Mouse (Mus musculus): ENCODE measurements around the gene Tmod1. TPM values are rescaled to one million over a fixed set of nuclear protein-coding genes. Genes with fewer than 3 reads are reported as not detected.

Tmod1 gene
- polyA plus RNA-seq, 1 experiment from 2014 or later, result 0.85 TPM

GRCm38 (mm10) chr4:46064961-46065360, 26.2 kb downstream of the Tmod1 start:
- H3K9ac ChIP-seq (ENCODE audit: low read depth, low read length), result no peak overlapping the region
- WGBS, result 75% methylated on average over 3 of the region's 3 CpGs
- no peaks in the 10 kb centered on the region for H3K9me3 ChIP-seq (replicated peaks; ENCODE audit: control insufficient read depth, low read length, poor library complexity, severe bottlenecking)
- H3K4me3 ChIP-seq (ENCODE audit: low read depth, low read length), result no peak overlapping the region
- H3K4me1 ChIP-seq (ENCODE audit: control insufficient read depth, insufficient read depth, low read length), result no peaks in the 10 kb centered on the region
- no peak overlapping the region for H3K27ac ChIP-seq (ENCODE audit: low read length)
- no peak for ATAC-seq
- H3K4me2 ChIP-seq (ENCODE audit: low read length), result no peak overlapping the region
- no peaks in the 10 kb centered on the region for H3K36me3 ChIP-seq (ENCODE audit: control insufficient read depth, insufficient read depth, low read length)
- H3K27me3 ChIP-seq (ENCODE audit: control insufficient read depth, insufficient read depth, low read depth, low read length), result no peaks in the 10 kb centered on the region

DNA sequence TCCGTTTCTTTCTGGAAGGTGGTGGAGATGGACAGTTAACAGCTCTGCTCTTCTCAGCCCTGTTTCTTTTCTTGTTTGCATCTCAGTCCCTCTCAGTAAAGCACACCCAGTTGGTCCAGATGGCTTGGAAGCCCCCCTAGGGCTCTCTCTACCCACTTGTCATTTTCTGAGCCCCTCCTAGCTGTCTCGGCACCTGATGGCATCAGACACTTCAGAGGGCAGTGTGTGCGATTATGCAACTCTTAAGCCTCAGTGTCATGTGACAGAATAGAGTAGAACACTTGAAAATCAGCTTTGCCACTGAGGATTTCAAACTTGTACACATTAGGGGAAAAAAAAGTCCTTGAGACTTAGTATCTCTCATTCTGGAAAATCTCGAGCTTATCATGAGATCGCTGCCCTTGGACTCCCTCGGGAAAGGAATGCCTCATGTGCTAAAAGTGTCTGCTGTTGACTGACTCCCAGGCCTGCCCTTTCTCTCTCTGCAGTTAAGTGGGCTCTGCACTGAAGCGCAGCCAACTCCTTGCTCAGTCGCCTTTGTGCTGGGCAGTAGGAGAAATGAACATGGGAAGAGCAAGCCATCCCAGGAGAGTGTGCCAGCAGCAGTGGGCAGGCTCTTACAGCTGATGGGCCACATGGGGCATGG, 27.1 kb downstream of the Tmod1 start:
- no peaks in the 10 kb centered on the region for H3K36me3 ChIP-seq (ENCODE audit: control insufficient read depth, insufficient read depth, low read length)
- H3K9ac ChIP-seq (ENCODE audit: low read depth, low read length), result no peak overlapping the region
- WGBS, result 63% methylated on average over 8 of the region's 8 CpGs
- H3K27ac ChIP-seq (ENCODE audit: low read length), result no peak overlapping the region
- ATAC-seq, result no peak
- no peak overlapping the region for H3K4me2 ChIP-seq (ENCODE audit: low read length)
- no peaks in the 10 kb centered on the region for H3K9me3 ChIP-seq (replicated peaks; ENCODE audit: control insufficient read depth, low read length, poor library complexity, severe bottlenecking)
- no peaks in the 10 kb centered on the region for H3K4me1 ChIP-seq (ENCODE audit: control insufficient read depth, insufficient read depth, low read length)
- no peaks in the 10 kb centered on the region for H3K27me3 ChIP-seq (ENCODE audit: control insufficient read depth, insufficient read depth, low read depth, low read length)
- no peak overlapping the region for H3K4me3 ChIP-seq (ENCODE audit: low read depth, low read length)

GRCm38 (mm10) chr4:46068060-46068459, 29.3 kb downstream of the Tmod1 start:
- no peak overlapping the region for H3K4me3 ChIP-seq (ENCODE audit: low read depth, low read length)
- no peaks in the 10 kb centered on the region for H3K36me3 ChIP-seq (ENCODE audit: control insufficient read depth, insufficient read depth, low read length)
- H3K27ac ChIP-seq (ENCODE audit: low read length), result no peak overlapping the region
- no peaks in the 10 kb centered on the region for H3K4me1 ChIP-seq (ENCODE audit: control insufficient read depth, insufficient read depth, low read length)
- WGBS, result 93% methylated on average over 3 of the region's 3 CpGs
- H3K9ac ChIP-seq (ENCODE audit: low read depth, low read length), result no peak overlapping the region
- no peak overlapping the region for H3K4me2 ChIP-seq (ENCODE audit: low read length)
- no peaks in the 10 kb centered on the region for H3K9me3 ChIP-seq (replicated peaks; ENCODE audit: control insufficient read depth, low read length, poor library complexity, severe bottlenecking)
- no peaks in the 10 kb centered on the region for H3K27me3 ChIP-seq (ENCODE audit: control insufficient read depth, insufficient read depth, low read depth, low read length)
- no peak for ATAC-seq

- WGBS, result 38% methylated on average over 1 of the region's 1 CpGs
- Histone ChIP-seq H3K4me1 (ENCODE audit: control insufficient read depth, insufficient read depth, low read length) (no peaks in the 10 kb centered on the region), H3K36me3 (ENCODE audit: control insufficient read depth, insufficient read depth, low read length) (no peaks in the 10 kb centered on the region), H3K4me2 (ENCODE audit: low read length) (no peak overlapping the region), H3K27me3 (ENCODE audit: control insufficient read depth, insufficient read depth, low read depth, low read length) (no peaks in the 10 kb centered on the region), H3K27ac (ENCODE audit: low read length) (no peak overlapping the region), H3K9me3 (replicated peaks; ENCODE audit: control insufficient read depth, low read length, poor library complexity, severe bottlenecking) (no peaks in the 10 kb centered on the region), H3K9ac (ENCODE audit: low read depth, low read length) (no peak overlapping the region), H3K4me3 (ENCODE audit: low read depth, low read length) (no peak overlapping the region)
- ATAC-seq, result no peak
Measured at GRCm38 (mm10) chr4:46068573-46068972, 29.8 kb downstream of the Tmod1 start.

GRCm38 (mm10) chr4:46069851-46070482, 31.2 kb downstream of the Tmod1 start:
- H3K9ac ChIP-seq (ENCODE audit: low read depth, low read length), result no peak overlapping the region
- H3K36me3 ChIP-seq (ENCODE audit: control insufficient read depth, insufficient read depth, low read length), result no peaks in the 10 kb centered on the region
- ATAC-seq, result no peak
- H3K27me3 ChIP-seq (ENCODE audit: control insufficient read depth, insufficient read depth, low read depth, low read length), result no peaks in the 10 kb centered on the region
- 57% methylated on average over 6 of the region's 6 CpGs for WGBS
- H3K4me2 ChIP-seq (ENCODE audit: low read length), result no peak overlapping the region
- no peak overlapping the region for H3K4me3 ChIP-seq (ENCODE audit: low read depth, low read length)
- no peaks in the 10 kb centered on the region for H3K9me3 ChIP-seq (replicated peaks; ENCODE audit: control insufficient read depth, low read length, poor library complexity, severe bottlenecking)
- H3K4me1 ChIP-seq (ENCODE audit: control insufficient read depth, insufficient read depth, low read length), result no peaks in the 10 kb centered on the region
- H3K27ac ChIP-seq (ENCODE audit: low read length), result no peak overlapping the region

DNA sequence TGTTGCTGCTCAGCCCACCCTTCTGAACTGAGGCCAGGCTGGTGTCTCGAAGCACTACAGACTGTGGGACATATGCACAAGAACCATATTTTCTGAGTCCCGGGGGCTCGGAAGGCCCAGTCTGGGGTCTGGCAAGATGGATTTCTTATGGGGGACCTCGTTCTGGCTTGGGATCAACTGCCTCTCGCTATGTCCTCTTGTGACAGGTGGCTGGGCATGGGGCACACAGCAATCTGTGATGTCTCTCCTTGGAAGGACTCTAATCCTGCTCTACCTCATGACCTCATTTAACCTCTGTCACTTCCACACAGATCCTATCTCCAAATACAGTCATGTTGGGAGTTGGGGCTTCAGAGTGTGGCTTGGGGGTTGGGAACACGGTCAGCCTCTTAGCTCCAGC, 33.9 kb downstream of the Tmod1 start:
- H3K27ac ChIP-seq (ENCODE audit: low read length), result no peak overlapping the region
- H3K9ac ChIP-seq (ENCODE audit: low read depth, low read length), result no peak overlapping the region
- H3K4me3 ChIP-seq (ENCODE audit: low read depth, low read length), result no peak overlapping the region
- no peaks in the 10 kb centered on the region for H3K36me3 ChIP-seq (ENCODE audit: control insufficient read depth, insufficient read depth, low read length)
- H3K4me2 ChIP-seq (ENCODE audit: low read length), result no peak overlapping the region
- H3K27me3 ChIP-seq (ENCODE audit: control insufficient read depth, insufficient read depth, low read depth, low read length), result no peaks in the 10 kb centered on the region
- 91% methylated on average over 6 of the region's 6 CpGs for WGBS
- no peaks in the 10 kb centered on the region for H3K9me3 ChIP-seq (replicated peaks; ENCODE audit: control insufficient read depth, low read length, poor library complexity, severe bottlenecking)
- no peaks in the 10 kb centered on the region for H3K4me1 ChIP-seq (ENCODE audit: control insufficient read depth, insufficient read depth, low read length)
- ATAC-seq, result no peak

DNA sequence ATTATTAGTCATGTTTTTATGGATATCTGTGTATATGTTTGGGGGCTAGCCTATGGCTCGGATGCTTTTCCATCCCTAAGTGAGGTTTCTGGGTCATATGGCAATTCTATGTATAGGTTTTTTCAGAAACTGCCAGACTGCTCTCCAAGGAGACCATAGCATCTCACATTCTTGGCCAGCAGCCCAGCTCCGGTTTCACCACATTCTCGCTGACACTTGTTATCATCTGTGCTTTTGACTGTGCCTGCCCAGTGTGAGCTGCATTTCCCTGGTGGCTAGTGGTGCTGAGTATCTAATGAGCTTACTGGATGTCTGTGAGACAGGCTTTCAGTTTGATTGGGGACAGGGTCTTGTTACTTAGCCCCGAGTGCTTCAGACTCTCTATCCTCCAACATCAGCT, 35.0 kb downstream of the Tmod1 start:
- 61% methylated on average over 4 of the region's 4 CpGs for WGBS
- Histone ChIP-seq H3K36me3 (ENCODE audit: control insufficient read depth, insufficient read depth, low read length) (no peaks in the 10 kb centered on the region), H3K4me2 (ENCODE audit: low read length) (no peak overlapping the region), H3K9me3 (replicated peaks; ENCODE audit: control insufficient read depth, low read length, poor library complexity, severe bottlenecking) (no peaks in the 10 kb centered on the region), H3K27me3 (ENCODE audit: control insufficient read depth, insufficient read depth, low read depth, low read length) (no peaks in the 10 kb centered on the region), H3K4me3 (ENCODE audit: low read depth, low read length) (no peak overlapping the region), H3K27ac (ENCODE audit: low read length) (no peak overlapping the region), H3K4me1 (ENCODE audit: control insufficient read depth, insufficient read depth, low read length) (no peaks in the 10 kb centered on the region), H3K9ac (ENCODE audit: low read depth, low read length) (no peak overlapping the region)
- ATAC-seq, result no peak

DNA sequence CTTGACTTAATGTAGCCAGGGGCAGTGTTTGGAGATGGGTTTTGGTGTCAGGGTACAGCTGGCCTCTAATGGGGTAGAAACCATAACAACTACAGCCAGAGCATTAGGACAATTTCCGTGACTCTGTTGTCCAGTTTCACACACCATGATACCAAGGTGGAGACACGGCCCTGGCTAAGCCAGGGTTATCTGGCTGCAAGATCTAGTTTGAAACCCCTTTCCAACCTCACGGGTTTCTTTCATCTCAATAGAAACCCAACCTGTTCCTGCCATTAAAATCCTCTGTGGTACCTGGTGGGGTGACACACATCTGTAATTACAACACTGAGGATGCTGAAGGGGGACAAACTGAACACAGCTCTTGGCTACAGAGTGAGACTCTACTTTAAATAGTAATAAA, 36.9 kb downstream of the Tmod1 start:
- no peaks in the 10 kb centered on the region for H3K27me3 ChIP-seq (ENCODE audit: control insufficient read depth, insufficient read depth, low read depth, low read length)
- ATAC-seq, result no peak
- no peaks in the 10 kb centered on the region for H3K36me3 ChIP-seq (ENCODE audit: control insufficient read depth, insufficient read depth, low read length)
- H3K4me1 ChIP-seq (ENCODE audit: control insufficient read depth, insufficient read depth, low read length), result no peaks in the 10 kb centered on the region
- no peak overlapping the region for H3K27ac ChIP-seq (ENCODE audit: low read length)
- no peaks in the 10 kb centered on the region for H3K9me3 ChIP-seq (replicated peaks; ENCODE audit: control insufficient read depth, low read length, poor library complexity, severe bottlenecking)
- H3K4me2 ChIP-seq (ENCODE audit: low read length), result no peak overlapping the region
- 92% methylated on average over 3 of the region's 3 CpGs for WGBS
- H3K4me3 ChIP-seq (ENCODE audit: low read depth, low read length), result no peak overlapping the region
- no peak overlapping the region for H3K9ac ChIP-seq (ENCODE audit: low read depth, low read length)

GRCm38 (mm10) chr4:46076892-46077291, 38.2 kb downstream of the Tmod1 start:
- Histone ChIP-seq H3K27ac (ENCODE audit: low read length) (no peak overlapping the region), H3K4me1 (ENCODE audit: control insufficient read depth, insufficient read depth, low read length) (no peaks in the 10 kb centered on the region), H3K4me2 (ENCODE audit: low read length) (no peak overlapping the region), H3K27me3 (ENCODE audit: control insufficient read depth, insufficient read depth, low read depth, low read length) (no peaks in the 10 kb centered on the region), H3K4me3 (ENCODE audit: low read depth, low read length) (no peak overlapping the region), H3K9ac (ENCODE audit: low read depth, low read length) (no peak overlapping the region), H3K9me3 (replicated peaks; ENCODE audit: control insufficient read depth, low read length, poor library complexity, severe bottlenecking) (no peaks in the 10 kb centered on the region), H3K36me3 (ENCODE audit: control insufficient read depth, insufficient read depth, low read length) (no peaks in the 10 kb centered on the region)
- 79% methylated on average over 2 of the region's 2 CpGs for WGBS
- no peak for ATAC-seq
